Mouse (Mus musculus): ENCODE measurements around the gene Cdv3.
A peak's percentile ranks its signal among the peaks of the same experiment; 100 is the strongest.
"Not testable (repeated sequence)": the region's sequence is repeated elsewhere in the genome, so short reads cannot be mapped to it uniquely, and the experiment has no call there.

Cdv3 gene

GRCm38 (mm10) chr9:103369951-103370350, 4.3 kb upstream of the Cdv3 start:
- DNase-seq = no peak

GRCm38 (mm10) chr9:103366356-103366755, 716 bp upstream of the Cdv3 start:
- DNase-seq = peak; percentile 16

GRCm38 (mm10) chr9:103364601-103365289, 895 bp downstream of the Cdv3 start:
- no peak for DNase-seq

- peak; percentile 18 for DNase-seq
These were observed 1.8 kb downstream of the Cdv3 start for GRCm38 (mm10) chr9:103363730-103364417.

GRCm38 (mm10) chr9:103363088-103363487, 2.6 kb downstream of the Cdv3 start:
- no peak for DNase-seq

GRCm38 (mm10) chr9:103360642-103361041, 5.0 kb downstream of the Cdv3 start:
- no peak for DNase-seq

- DNase-seq = no peak
These were observed 7.1 kb downstream of the Cdv3 start for GRCm38 (mm10) chr9:103358545-103358944.

- no peak for DNase-seq
These were observed 7.7 kb downstream of the Cdv3 start for GRCm38 (mm10) chr9:103357893-103358292.

GRCm38 (mm10) chr9:103353500-103354260, 12.0 kb downstream of the Cdv3 start:
- not testable (repeated sequence) for DNase-seq

GRCm38 (mm10) chr9:103348791-103349190, 16.8 kb downstream of the Cdv3 start:
- DNase-seq = no peak

- no peak for DNase-seq
These were observed 17.6 kb downstream of the Cdv3 start for GRCm38 (mm10) chr9:103347996-103348490.

GRCm38 (mm10) chr9:103347045-103347444, 18.6 kb downstream of the Cdv3 start:
- DNase-seq = no peak

GRCm38 (mm10) chr9:103336912-103337311, 28.7 kb downstream of the Cdv3 start:
- no peak for DNase-seq

GRCm38 (mm10) chr9:103332663-103333062, 33.0 kb downstream of the Cdv3 start:
- no peak for DNase-seq

GRCm38 (mm10) chr9:103326449-103326848, 39.2 kb downstream of the Cdv3 start:
- DNase-seq = no peak

GRCm38 (mm10) chr9:103324678-103325077, 41.0 kb downstream of the Cdv3 start:
- no peak for DNase-seq

GRCm38 (mm10) chr9:103309832-103310231, 55.8 kb downstream of the Cdv3 start:
- no peak for DNase-seq

- peak; percentile 7 for DNase-seq
These were observed 60.2 kb downstream of the Cdv3 start for GRCm38 (mm10) chr9:103305332-103306041.

- DNase-seq = peak; percentile 87
These were observed 60.7 kb downstream of the Cdv3 start, which contains the start of the genes 1300017J02Rik and Topbp1 for GRCm38 (mm10) chr9:103304927-103305326. Gene 1300017J02Rik, minus strand, starts transcription at chr9:103305082. Gene Topbp1, plus strand, starts transcription at chr9:103305215.
